Mouse (Mus musculus) limb, embryonic 15.5 days (tissue): ENCODE data around the gene Dnajb14. TPM values are rescaled to one million over a fixed set of nuclear protein-coding genes. Genes with fewer than 3 reads are reported as not detected.
"Not testable (repeated sequence)": the region's sequence is repeated elsewhere in the genome, so short reads cannot be mapped to it uniquely, and the experiment has no call there.

Experiments used
- ATAC-seq: fragments of 200-750 bp; cut with Nextera tagmentation; 2 replicates; pipeline ENCODE4 v1.8.0; 2017; ENCODE audit warnings: low read depth, moderate TSS enrichment; ENCODE audit not compliant: insufficient number of reproducible peaks, low FRiP score, low TSS enrichment
- H3K27ac ChIP-seq: fragments of 300-500 bp; sonication (generic); 2 replicates; pipeline ENCODE4 v1.5.1; 2015; ENCODE audit warnings: moderate library complexity, mild to moderate bottlenecking, inconsistent platforms
- H3K27me3 ChIP-seq: fragments of 300-500 bp; sonication (generic); 2 replicates; pipeline ENCODE4 v1.6.1; 2015; ENCODE audit warnings: inconsistent platforms
- H3K36me3 ChIP-seq: fragments of 300-500 bp; sonication (generic); 2 replicates; pipeline ENCODE4 v1.6.1; 2015; ENCODE audit warnings: inconsistent platforms
- H3K4me1 ChIP-seq: fragments of 300-500 bp; sonication (generic); 2 replicates; pipeline ENCODE4 v1.6.1; 2015; ENCODE audit warnings: inconsistent platforms
- H3K4me2 ChIP-seq: fragments of 300-500 bp; sonication (generic); 2 replicates; pipeline ENCODE4 v1.6.1; 2015; ENCODE audit warnings: mild to moderate bottlenecking, inconsistent platforms
- H3K4me3 ChIP-seq: fragments of 300-500 bp; sonication (generic); 2 replicates; pipeline ENCODE4 v1.5.1; 2015; ENCODE audit warnings: mild to moderate bottlenecking, inconsistent platforms
- H3K9ac ChIP-seq: fragments of 300-500 bp; sonication (generic); 2 replicates; pipeline ENCODE4 v1.6.1; 2015; ENCODE audit warnings: inconsistent platforms
- H3K9me3 ChIP-seq: fragments of 300-500 bp; sonication (generic); 2 replicates; pipeline ENCODE4 v1.6.1; 2016; ENCODE audit warnings: inconsistent platforms
- WGBS: fragments of 180-500 bp; shearing (Covaris S2); methylation state at CpG from one replicate; pipeline ENCODE4 v1.1.7; 2015; 5-methylcytosine and 5-hydroxymethylcytosine counted together
- polyA plus RNA-seq: library from polyadenylated mRNA; unstranded; fragments of >200 nt; fragmentation: Nextera tagmentation; extraction: Ambion mirVana; gene quantifications from 2 replicates; pipeline ENCODE4 v1.2.1, GENCODE M21; 2015

Gene Dnajb14
- polyA plus RNA-seq, 1 experiment from 2014 or later = 11.1 TPM

- H3K4me3 ChIP-seq = no peak overlapping the region
- ATAC-seq = no peak
- H3K9me3 ChIP-seq = no peaks in the 10 kb centered on the region
- no peaks in the 10 kb centered on the region for H3K27me3 ChIP-seq
- H3K9ac ChIP-seq = no peak overlapping the region
- peaks cover 5% of the 10 kb centered on the region for H3K4me1 ChIP-seq
- H3K27ac ChIP-seq = no peak overlapping the region
- 78% methylated on average over 4 of the region's 4 CpGs for WGBS
- H3K4me2 ChIP-seq = no peak overlapping the region
- H3K36me3 ChIP-seq = no peaks in the 10 kb centered on the region
Observed at GRCm38 (mm10) chr3:137959456-137959855, 92.0 kb downstream of the Dnajb14 start.

GRCm38 (mm10) chr3:137961736-137962385 is 94.4 kb downstream of the Dnajb14 start:
- no peak for ATAC-seq
- Histone ChIP-seq H3K4me2 (no peak overlapping the region), H3K4me3 (no peak overlapping the region), H3K9ac (no peak overlapping the region), H3K36me3 (no peaks in the 10 kb centered on the region), H3K27ac (no peak overlapping the region), H3K27me3 (no peaks in the 10 kb centered on the region), H3K4me1 (no peaks in the 10 kb centered on the region), H3K9me3 (no peaks in the 10 kb centered on the region)
- WGBS = 60% methylated on average over 8 of the region's 8 CpGs

DNA sequence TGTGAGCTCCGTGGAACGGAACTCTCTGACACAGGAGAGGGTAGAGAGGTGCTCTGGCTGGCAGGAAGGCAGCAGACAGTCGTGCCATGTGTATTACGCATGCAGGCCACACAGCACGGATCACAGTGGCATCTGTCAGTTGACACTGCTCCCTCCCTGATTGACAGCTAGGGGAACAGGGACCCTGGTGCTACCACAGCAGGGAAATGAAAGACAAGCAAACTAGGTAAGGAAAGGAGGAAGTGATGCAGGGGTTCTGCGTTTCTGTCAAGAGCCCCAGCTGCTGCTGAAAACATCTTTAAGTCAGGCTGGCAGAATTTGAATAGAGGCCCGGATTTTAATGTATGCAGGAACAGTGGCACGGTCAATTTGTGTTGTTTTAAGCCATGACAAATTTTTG is 96.0 kb downstream of the Dnajb14 start:
- Histone ChIP-seq H3K36me3 (no peaks in the 10 kb centered on the region), H3K4me2 (no peak overlapping the region), H3K27me3 (no peaks in the 10 kb centered on the region), H3K4me1 (no peaks in the 10 kb centered on the region), H3K4me3 (no peak overlapping the region), H3K9me3 (no peaks in the 10 kb centered on the region), H3K27ac (no peak overlapping the region), H3K9ac (no peak overlapping the region)
- no peak for ATAC-seq
- WGBS = 71% methylated on average over 8 of the region's 8 CpGs

DNA sequence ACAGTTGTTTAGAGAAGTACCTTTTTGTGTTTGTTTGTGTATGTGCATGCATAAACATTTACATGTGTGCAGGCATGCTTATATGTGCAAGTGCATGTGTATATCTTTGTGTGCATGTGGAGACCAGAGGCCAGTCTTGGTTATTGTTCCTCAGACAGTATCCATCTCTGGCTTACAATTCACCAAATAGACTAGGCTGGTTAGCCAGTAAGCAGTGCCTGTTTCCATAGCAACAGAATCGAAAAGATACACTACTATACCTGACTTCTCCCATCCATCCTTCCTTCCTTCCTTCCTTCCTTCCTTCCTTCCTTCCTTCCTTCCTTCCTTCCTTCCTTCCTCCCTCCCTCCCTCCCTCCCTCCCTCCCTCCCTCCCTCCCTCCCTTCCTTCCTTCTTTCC is 96.5 kb downstream of the Dnajb14 start:
- 75% methylated on average over 1 of the region's 1 CpGs for WGBS
- ATAC-seq = not testable (repeated sequence)

More for the DNA sequence above, 96.5 kb downstream of the Dnajb14 start:
- H3K27me3 ChIP-seq, H3K9me3 ChIP-seq, H3K9ac ChIP-seq, H3K4me3 ChIP-seq, H3K27ac ChIP-seq, H3K36me3 ChIP-seq, H3K4me1 ChIP-seq, H3K4me2 ChIP-seq: not testable (repeated sequence)

Other genes with a start within 250 kb of the Dnajb14 start
- gene Ddit4l, start 246.1 kb upstream of the Dnajb14 start, polyA plus RNA-seq = 13.8 and 18.0 TPM in 2 replicates
- gene Gm21962, start 196.2 kb upstream of the Dnajb14 start, polyA plus RNA-seq = not detected in 2 replicates
- gene H2afz, start 3.2 kb upstream of the Dnajb14 start, polyA plus RNA-seq = 1,142 and 1,223 TPM in 2 replicates
- gene Lamtor3, start 50.8 kb downstream of the Dnajb14 start, polyA plus RNA-seq = 116 TPM in 2 replicates
- gene Dapp1, start 113.9 kb downstream of the Dnajb14 start, polyA plus RNA-seq = 10.3 and 10.7 TPM in 2 replicates
- gene 1110002E22Rik, start 197.4 kb downstream of the Dnajb14 start, polyA plus RNA-seq = 2.8 and 6.4 TPM in 2 replicates
- gene Gm5105, start 199.7 kb downstream of the Dnajb14 start, polyA plus RNA-seq = 0.26 and 0.32 TPM in 2 replicates